Mouse (Mus musculus) intestine, postnatal 0 days (tissue): ENCODE results near the gene Glrx2. TPM values are rescaled to one million over a fixed set of nuclear protein-coding genes. Genes with fewer than 3 reads are reported as not detected.

Experiments
- ATAC-seq: fragments of 200-750 bp; cut with Nextera tagmentation; 2 replicates; pipeline ENCODE4 v1.8.0; 2017; ENCODE audit warnings: mild to moderate bottlenecking, moderate TSS enrichment, moderate library complexity
- H3K27ac ChIP-seq: fragments of 300-500 bp; sonication (generic); 2 replicates; pipeline ENCODE4 v1.5.1; 2014; ENCODE audit warnings: mild to moderate bottlenecking, low read depth, low read length, moderate library complexity
- H3K27me3 ChIP-seq: fragments of 300-500 bp; sonication (generic); replicated peaks from 2 replicates; pipeline ENCODE4 v1.6.1; 2014; ENCODE audit warnings: low read length, mixed read lengths; ENCODE audit not compliant: control insufficient read depth, insufficient read depth
- H3K36me3 ChIP-seq: fragments of 300-500 bp; sonication (generic); 2 replicates; pipeline ENCODE4 v1.6.1; 2014; ENCODE audit warnings: mild to moderate bottlenecking, moderate library complexity; ENCODE audit not compliant: control insufficient read depth, insufficient read depth
- H3K4me1 ChIP-seq: fragments of 300-500 bp; sonication (generic); replicated peaks from 2 replicates; pipeline ENCODE4 v1.6.1; 2014; ENCODE audit warnings: antibody characterized with exemption, low read length, mixed read lengths; ENCODE audit not compliant: control insufficient read depth, insufficient read depth
- H3K4me2 ChIP-seq: fragments of 300-500 bp; sonication (generic); replicated peaks from 2 replicates; pipeline ENCODE4 v1.6.1; 2014; ENCODE audit warnings: low read depth, mild to moderate bottlenecking, moderate library complexity
- H3K4me3 ChIP-seq: fragments of 300-500 bp; sonication (generic); 2 replicates; pipeline ENCODE4 v1.5.1; 2014; ENCODE audit warnings: low read depth, low read length
- H3K9ac ChIP-seq: fragments of 300-500 bp; sonication (generic); 2 replicates; pipeline ENCODE4 v1.6.1; 2014; ENCODE audit warnings: mild to moderate bottlenecking, low read depth, low read length
- H3K9me3 ChIP-seq: fragments of 300-500 bp; sonication (generic); 2 replicates; pipeline ENCODE4 v1.6.1; 2016; ENCODE audit warnings: mixed run types; ENCODE audit not compliant: control insufficient read depth
- CTCF ChIP-seq: sonication (generic); IDR thresholded peaks from 2 replicates; pipeline ENCODE4 v1.5.1; 2016; ENCODE audit warnings: low read depth, mild to moderate bottlenecking, control low read depth, antibody characterized with exemption, moderate library complexity
- WGBS: fragments of 180-500 bp; shearing (Covaris S2); extraction: QIAGEN DNeasy Blood & Tissue Kit; methylation state at CpG from one replicate; pipeline ENCODE4 v1.1.7; 2014; 5-methylcytosine and 5-hydroxymethylcytosine counted together
- polyA plus RNA-seq: library from polyadenylated mRNA; unstranded; fragments of >200 nt; fragmentation: Nextera tagmentation; extraction: Ambion mirVana; gene quantifications from 2 replicates; pipeline ENCODE4 v1.2.1, GENCODE M21; 2015

Glrx2 gene
- polyA plus RNA-seq, 1 experiment from 2014 or later, result 104 TPM

DNA sequence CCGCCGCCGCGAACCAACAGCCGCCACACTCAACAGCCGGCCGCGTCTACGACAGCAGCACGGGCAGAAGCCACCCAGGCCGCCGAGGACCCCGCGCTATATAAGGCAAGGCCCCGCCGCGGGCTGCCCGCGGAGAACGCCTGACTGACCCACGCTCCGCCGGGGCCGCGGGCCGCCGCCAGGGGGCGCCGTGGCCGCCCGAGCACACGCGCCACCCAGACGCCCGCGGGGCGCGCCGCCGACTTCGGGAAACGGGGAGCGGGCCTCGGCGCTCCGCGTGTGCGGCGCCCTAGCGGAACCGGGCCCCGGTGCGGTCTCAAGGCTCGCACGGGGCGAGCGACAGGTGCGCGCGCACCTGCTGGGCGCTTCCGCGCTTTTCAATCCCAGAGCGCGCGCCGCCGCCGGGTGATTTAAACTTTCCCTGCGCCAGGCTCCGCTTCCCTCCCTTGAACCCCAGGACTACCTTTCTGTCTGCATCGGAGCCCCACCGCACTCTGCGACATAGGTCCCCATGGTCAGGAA is 13.3 kb upstream of the Glrx2 start, which contains the start of gene Cdc73:
Gene Cdc73 (minus strand): TSS at position 153 of the 522 bp plus-strand sequence.
- peak; percentile 99 for ATAC-seq
- H3K4me1 ChIP-seq, result no peaks in the 10 kb centered on the region
- under 1% methylated on average over 66 of the region's 74 CpGs for WGBS
- peak within 1 kb of the TSS; percentile 72 for H3K4me3 ChIP-seq
- no peaks in the 10 kb centered on the region for H3K36me3 ChIP-seq
- peak within 1 kb of the TSS; percentile 89 for H3K27ac ChIP-seq
- peak; percentile 68 for TF ChIP-seq CTCF
- no peaks in the 10 kb centered on the region for H3K9me3 ChIP-seq
- peak within 1 kb of the TSS; percentile 66 for H3K9ac ChIP-seq
- H3K4me2 ChIP-seq, result peak within 1 kb of the TSS; percentile 89
- no peaks in the 10 kb centered on the region for H3K27me3 ChIP-seq

DNA sequence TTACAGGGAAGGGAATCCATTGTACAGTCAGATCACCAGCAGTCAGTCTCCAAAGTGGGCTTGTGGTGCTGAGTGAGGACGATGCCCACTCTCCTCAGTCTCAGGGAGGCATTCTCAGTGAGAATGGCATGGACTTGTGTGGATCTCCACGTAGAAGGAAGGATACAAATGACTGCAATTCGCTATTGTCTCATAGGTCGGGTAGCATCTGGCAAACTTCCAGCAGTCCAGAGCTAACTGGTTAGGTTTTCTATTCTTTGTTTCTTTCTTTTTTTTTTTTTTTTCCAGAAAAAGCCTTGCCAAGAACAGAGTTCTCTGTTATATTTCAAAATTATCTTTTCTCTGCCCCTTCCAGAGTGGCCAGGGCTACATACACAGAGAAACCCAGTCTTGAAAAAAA is 9.1 kb upstream of the Glrx2 start:
- no peaks in the 10 kb centered on the region for H3K4me1 ChIP-seq
- ATAC-seq, result no peak
- no peak for TF ChIP-seq CTCF
- H3K9ac ChIP-seq, result no peak overlapping the region
- no peak overlapping the region for H3K4me3 ChIP-seq
- WGBS, result 56% methylated on average over 4 of the region's 4 CpGs
- no peaks in the 10 kb centered on the region for H3K27me3 ChIP-seq
- no peaks in the 10 kb centered on the region for H3K9me3 ChIP-seq
- no peak overlapping the region for H3K27ac ChIP-seq
- no peaks in the 10 kb centered on the region for H3K36me3 ChIP-seq
- H3K4me2 ChIP-seq, result no peak overlapping the region

- Histone ChIP-seq H3K27ac (no peak overlapping the region), H3K4me3 (no peak overlapping the region), H3K9ac (no peak overlapping the region), H3K27me3 (no peaks in the 10 kb centered on the region), H3K4me1 (no peaks in the 10 kb centered on the region), H3K9me3 (no peaks in the 10 kb centered on the region), H3K4me2 (no peak overlapping the region), H3K36me3 (no peaks in the 10 kb centered on the region)
- ATAC-seq, result no peak
- WGBS, result 59% methylated on average over 6 of the region's 6 CpGs
- TF ChIP-seq CTCF, result no peak
These were observed 7.8 kb upstream of the Glrx2 start for GRCm38 (mm10) chr1:143708361-143708760.

DNA sequence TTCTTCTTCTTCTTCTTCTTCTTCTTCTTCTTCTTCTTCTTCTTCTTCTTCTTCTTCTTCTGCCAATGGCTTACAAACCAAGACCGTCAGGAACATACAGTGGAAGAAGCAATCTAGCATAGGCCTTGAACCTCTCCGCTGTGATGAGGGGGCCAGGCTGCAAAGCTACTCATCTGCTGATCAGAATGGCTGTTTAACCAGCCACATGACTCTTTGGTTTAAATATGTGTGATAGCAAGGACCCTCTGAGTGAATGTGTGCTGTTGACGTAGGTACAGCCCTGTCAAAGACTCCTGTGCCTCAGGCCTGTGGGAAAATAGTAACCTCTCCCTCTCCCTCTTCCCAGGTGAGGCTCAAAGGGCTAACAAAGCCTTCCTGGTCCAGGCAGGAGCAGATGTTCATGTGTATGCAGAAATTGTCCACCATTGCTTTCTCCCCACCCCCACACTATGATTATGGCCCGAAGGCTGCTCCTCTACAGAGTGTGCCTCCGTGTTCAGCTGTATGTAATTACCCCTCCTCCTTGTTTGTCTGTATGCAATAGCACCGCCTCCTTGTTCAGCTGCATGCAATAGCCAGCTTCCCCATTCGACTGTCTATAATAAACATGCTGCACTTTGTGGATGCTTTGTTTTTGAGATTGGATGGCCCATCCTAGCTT is 6.0 kb upstream of the Glrx2 start:
- H3K27ac ChIP-seq, result no peak overlapping the region
- ATAC-seq, result 0 out of 2 replicates have a peak, but pooled peaks have one; percentile 22
- H3K9me3 ChIP-seq, result no peaks in the 10 kb centered on the region
- no peak overlapping the region for H3K9ac ChIP-seq
- no peak overlapping the region for H3K4me3 ChIP-seq
- H3K27me3 ChIP-seq, result no peaks in the 10 kb centered on the region
- H3K36me3 ChIP-seq, result no peaks in the 10 kb centered on the region
- no peaks in the 10 kb centered on the region for H3K4me1 ChIP-seq
- TF ChIP-seq CTCF, result no peak
- 48% methylated on average over 7 of the region's 7 CpGs for WGBS
- H3K4me2 ChIP-seq, result no peak overlapping the region

GRCm38 (mm10) chr1:143710627-143710976 is 5.5 kb upstream of the Glrx2 start:
- no peak overlapping the region for H3K27ac ChIP-seq
- H3K4me2 ChIP-seq, result no peak overlapping the region
- H3K9me3 ChIP-seq, result no peaks in the 10 kb centered on the region
- ATAC-seq, result no peak
- no peaks in the 10 kb centered on the region for H3K27me3 ChIP-seq
- no peaks in the 10 kb centered on the region for H3K4me1 ChIP-seq
- no peaks in the 10 kb centered on the region for H3K36me3 ChIP-seq
- H3K9ac ChIP-seq, result no peak overlapping the region
- H3K4me3 ChIP-seq, result no peak overlapping the region
- WGBS, result 40% methylated on average over 5 of the region's 5 CpGs
- TF ChIP-seq CTCF, result no peak

GRCm38 (mm10) chr1:143724456-143725064 is 8.4 kb downstream of the Glrx2 start:
- WGBS, result 73% methylated on average over 5 of the region's 5 CpGs
- H3K4me3 ChIP-seq, result no peak overlapping the region
- no peak overlapping the region for H3K9ac ChIP-seq
- no peaks in the 10 kb centered on the region for H3K9me3 ChIP-seq
- ATAC-seq, result no peak
- H3K27ac ChIP-seq, result no peak overlapping the region
- no peak overlapping the region for H3K4me2 ChIP-seq
- H3K36me3 ChIP-seq, result no peaks in the 10 kb centered on the region
- no peaks in the 10 kb centered on the region for H3K4me1 ChIP-seq
- no peaks in the 10 kb centered on the region for H3K27me3 ChIP-seq
- TF ChIP-seq CTCF, result no peak
